Mouse (Mus musculus) T-helper 17 cell (primary cell): ENCODE data around the gene Cstf3.
"Not testable (repeated sequence)": the region's sequence is repeated elsewhere in the genome, so short reads cannot be mapped to it uniquely, and the experiment has no call there.

Experiments used
- in situ Hi-C, 2 experiments: fragments of 300-600 bp; cut with MboI, MseI; formaldehyde crosslinking; loops; 1 replicate in 1 of 2; 2 replicates in 1 of 2; pipeline ENCODE4 v1.15.1; 2025; ENCODE audit warnings: high pct_unique_total_duplicates in 2 of 2

The Cstf3 gene

GRCm38 (mm10) chr2:104590068-104590828, at the start of gene Cstf3:
TSS of gene Cstf3 (plus strand) at chr2:104590523.
- in situ Hi-C loops, result no loop called here

- in situ Hi-C loops, result not testable (repeated sequence)
These were observed 33.6 kb upstream of the Cstf3 start for GRCm38 (mm10) chr2:104556711-104557110.

- in situ Hi-C loops, result no loop called here
These were observed 32.6 kb upstream of the Cstf3 start for GRCm38 (mm10) chr2:104557722-104558121.

- in situ Hi-C loops, result no loop called here
These were observed 32.0 kb upstream of the Cstf3 start for GRCm38 (mm10) chr2:104558326-104558725.

- in situ Hi-C loops, result no loop called here
These were observed 31.4 kb upstream of the Cstf3 start for GRCm38 (mm10) chr2:104558938-104559337.

GRCm38 (mm10) chr2:104559591-104560380, 30.5 kb upstream of the Cstf3 start:
- in situ Hi-C loops, result no loop called here

GRCm38 (mm10) chr2:104561386-104561785, 28.9 kb upstream of the Cstf3 start:
- in situ Hi-C loops, result no loop called here

GRCm38 (mm10) chr2:104561986-104562532, 28.3 kb upstream of the Cstf3 start:
- in situ Hi-C loops, result no loop called here

- in situ Hi-C loops, result loop anchor here in 1 of 2 experiments (10.0 kb wide), 1 partner anchor 77 kb away; the partner anchor contains the start of gene Hipk3
These were observed 18.3 kb upstream of the Cstf3 start for GRCm38 (mm10) chr2:104572066-104572465.

- in situ Hi-C loops, result loop anchor here (5.0 to 10.0 kb wide), 3 partner anchors 81 to 439 kb away; partner anchors contain the start of gene Hipk3 (in 1 of the 2)
These were observed 14.1 kb upstream of the Cstf3 start for GRCm38 (mm10) chr2:104576216-104576615.

- in situ Hi-C loops, result loop anchor here (5.0 to 10.0 kb wide), 3 partner anchors 83 to 441 kb away; partner anchors contain the start of gene Hipk3 (in 1 of the 2)
These were observed 12.3 kb upstream of the Cstf3 start for GRCm38 (mm10) chr2:104578021-104578420.

GRCm38 (mm10) chr2:104578836-104579604, 11.3 kb upstream of the Cstf3 start:
- in situ Hi-C loops, result loop anchor here (5.0 to 10.0 kb wide), 3 partner anchors 84 to 442 kb away; partner anchors contain the start of gene Hipk3 (in 1 of the 2)

- in situ Hi-C loops, result loop anchor here (5.0 to 10.0 kb wide), 3 partner anchors 85 to 443 kb away; partner anchors contain the start of gene Hipk3 (in 1 of the 2)
These were observed 10.4 kb upstream of the Cstf3 start for GRCm38 (mm10) chr2:104579784-104580446.

- in situ Hi-C loops, result no loop called here
These were observed 8.9 kb upstream of the Cstf3 start for GRCm38 (mm10) chr2:104581281-104581879.

GRCm38 (mm10) chr2:104583032-104583431, 7.3 kb upstream of the Cstf3 start:
- in situ Hi-C loops, result no loop called here

GRCm38 (mm10) chr2:104584226-104584625, 6.1 kb upstream of the Cstf3 start:
- in situ Hi-C loops, result no loop called here

GRCm38 (mm10) chr2:104585645-104586044, 4.7 kb upstream of the Cstf3 start:
- in situ Hi-C loops, result loop anchor here in 1 of 2 experiments (5.0 kb wide), 1 partner anchor 458 kb away; no protein-coding TSS in a partner anchor

GRCm38 (mm10) chr2:104588552-104588951, 1.8 kb upstream of the Cstf3 start:
- in situ Hi-C loops, result loop anchor here in 1 of 2 experiments (5.0 kb wide), 1 partner anchor 461 kb away; no protein-coding TSS in a partner anchor

- in situ Hi-C loops, result no loop called here
These were observed 450 bp downstream of the Cstf3 start for GRCm38 (mm10) chr2:104590829-104591117.

- in situ Hi-C loops, result no loop called here
These were observed 818 bp downstream of the Cstf3 start for GRCm38 (mm10) chr2:104591141-104591540.
